Mouse (Mus musculus): ENCODE results near the gene Stk39. TPM values are rescaled to one million over a fixed set of nuclear protein-coding genes. Genes with fewer than 3 reads are reported as not detected.

Gene Stk39
- total RNA-seq, 4 experiments from 2014 or later, result 59.8 to 101 (median 73.8) TPM

DNA sequence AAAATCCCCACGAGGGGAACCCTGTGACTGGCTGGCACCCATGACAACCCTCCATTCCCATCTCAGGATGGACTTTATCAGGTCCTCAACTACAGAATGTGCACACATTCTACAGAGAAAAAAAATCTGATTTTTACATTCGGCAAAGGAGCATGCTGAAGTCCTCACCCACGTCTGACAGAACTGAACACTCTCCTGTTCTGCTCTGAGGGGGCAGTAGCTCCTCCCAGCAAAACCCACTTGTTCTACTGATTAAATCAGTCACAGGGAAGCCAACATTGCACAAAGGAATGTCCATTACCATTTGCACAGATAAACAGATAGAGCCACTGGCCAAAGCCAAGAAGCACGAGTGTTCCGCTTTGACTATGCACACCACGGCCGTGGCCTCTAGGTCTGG is 52.3 kb downstream of the Stk39 start:
- DNase-seq, result no peak

GRCm38 (mm10) chr2:68419165-68419564 is 52.9 kb downstream of the Stk39 start:
- DNase-seq, result no peak

DNA sequence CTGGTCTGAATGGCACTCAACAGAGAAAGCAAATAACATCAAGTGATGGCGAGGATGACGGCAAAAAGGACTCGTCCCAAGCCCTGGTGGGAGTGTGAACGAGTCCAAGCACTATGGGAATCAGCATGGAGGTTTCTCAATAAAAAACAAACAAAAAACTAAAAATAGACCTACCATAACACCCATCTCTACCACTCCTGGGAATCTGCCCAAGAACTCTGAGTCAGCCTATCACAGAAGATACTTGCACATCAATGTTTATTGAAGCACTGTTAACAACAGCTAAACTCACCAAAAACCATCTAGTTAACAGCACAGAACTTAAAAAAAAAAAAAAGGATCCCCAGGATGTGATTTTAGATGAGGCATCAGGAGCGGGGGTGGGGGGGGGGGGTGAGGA is 55.0 kb downstream of the Stk39 start:
- no peak for DNase-seq

DNA sequence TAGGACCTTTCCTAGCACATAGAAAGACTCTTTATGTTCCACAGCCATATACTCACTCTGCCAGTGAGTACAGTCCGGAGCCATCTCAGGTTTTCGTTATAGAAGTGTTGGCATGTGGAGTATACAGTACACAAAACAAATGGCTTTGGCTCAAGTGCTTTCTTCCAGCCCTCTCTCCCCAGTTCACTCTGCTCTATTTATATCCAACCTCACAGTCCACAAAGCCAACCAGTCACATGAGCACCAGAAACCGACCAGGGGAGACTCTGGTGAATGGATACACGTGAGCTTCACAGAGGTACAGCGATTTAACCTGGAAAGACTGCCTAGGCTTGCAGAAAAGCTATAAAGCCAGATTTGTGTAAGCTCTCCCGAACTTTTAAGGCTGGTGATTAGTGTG is 56.4 kb downstream of the Stk39 start:
- DNase-seq, result no peak

- no peak for DNase-seq
Measured at GRCm38 (mm10) chr2:68412149-68412548, 59.9 kb downstream of the Stk39 start.

DNA sequence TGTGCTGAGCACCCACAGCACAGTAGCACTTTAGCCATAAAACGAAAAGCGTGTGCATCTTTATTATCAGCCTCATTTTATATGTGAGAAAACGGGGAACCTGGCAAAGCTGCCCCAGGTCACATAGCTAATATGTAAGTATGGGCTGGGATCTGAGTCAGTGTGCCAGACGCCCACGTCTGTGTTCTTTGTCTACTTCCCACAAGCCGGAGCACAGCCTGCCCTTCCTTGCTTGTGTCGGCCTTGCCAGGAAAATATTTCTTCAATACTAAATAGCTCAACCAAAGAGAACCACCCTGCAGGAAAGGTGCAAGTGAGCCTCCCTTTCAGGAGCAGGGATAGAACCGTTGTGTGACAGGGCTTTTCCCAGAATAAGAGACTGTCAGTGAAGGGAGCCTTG is 60.9 kb downstream of the Stk39 start:
- DNase-seq, result no peak

DNA sequence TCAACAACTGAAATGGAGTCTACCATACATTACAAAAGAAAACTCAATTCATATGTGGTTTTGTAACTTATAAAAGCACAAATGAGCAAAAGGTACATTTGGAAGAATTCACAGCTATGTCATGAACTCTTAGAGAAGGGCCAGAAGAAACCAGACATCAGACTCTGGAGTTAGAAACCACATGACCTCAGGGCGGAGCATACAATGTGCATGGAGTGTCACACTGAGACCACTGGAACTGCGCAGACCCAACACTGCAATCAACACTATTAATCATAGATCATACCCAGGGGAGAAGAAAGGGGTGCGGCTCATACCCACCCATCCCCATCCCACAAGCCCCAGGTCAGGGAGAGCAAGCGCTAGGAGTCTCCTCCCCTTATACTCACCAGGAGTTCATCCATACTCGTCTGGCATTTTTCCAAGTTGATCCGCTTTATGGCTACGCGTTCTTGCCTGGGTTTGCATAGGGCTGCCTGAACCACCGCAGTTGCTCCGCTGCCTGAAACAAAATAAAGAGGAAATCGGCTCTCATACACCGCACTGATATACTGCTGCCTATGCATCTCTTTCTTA is 62.3 kb downstream of the Stk39 start:
- no peak for DNase-seq

DNA sequence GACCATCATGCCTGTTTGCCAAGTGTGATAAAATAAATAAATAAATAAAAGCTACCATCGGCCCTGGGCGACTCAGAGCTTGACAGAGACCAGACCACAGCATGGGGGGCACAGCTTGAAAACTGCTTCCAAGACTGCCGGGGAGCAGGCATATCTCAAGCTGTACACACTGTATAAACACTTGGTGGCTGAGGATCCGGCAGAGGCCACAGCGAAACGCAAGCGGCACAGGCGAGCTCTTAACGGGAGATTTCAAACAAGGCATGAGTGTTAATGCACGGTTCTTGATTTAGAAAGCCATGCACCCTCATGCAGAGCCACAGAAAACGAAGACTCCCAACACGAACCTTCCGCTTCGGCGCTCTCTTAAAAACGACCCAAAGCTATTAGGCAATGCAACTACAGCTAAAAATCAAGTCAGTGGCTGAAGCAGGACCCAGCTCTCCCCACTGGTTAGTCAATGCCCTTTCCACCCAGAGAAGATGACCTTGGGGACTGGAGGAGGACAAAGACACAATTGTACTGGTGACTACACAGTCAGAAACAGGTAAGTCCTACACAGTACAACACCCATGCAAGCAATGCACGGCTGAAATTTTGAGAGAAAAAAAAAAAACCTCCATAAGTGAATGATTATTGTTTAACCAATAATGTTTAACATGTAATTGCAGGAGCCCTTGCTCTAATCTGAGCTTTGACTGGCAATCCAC is 63.6 kb downstream of the Stk39 start:
- no peak for DNase-seq

DNA sequence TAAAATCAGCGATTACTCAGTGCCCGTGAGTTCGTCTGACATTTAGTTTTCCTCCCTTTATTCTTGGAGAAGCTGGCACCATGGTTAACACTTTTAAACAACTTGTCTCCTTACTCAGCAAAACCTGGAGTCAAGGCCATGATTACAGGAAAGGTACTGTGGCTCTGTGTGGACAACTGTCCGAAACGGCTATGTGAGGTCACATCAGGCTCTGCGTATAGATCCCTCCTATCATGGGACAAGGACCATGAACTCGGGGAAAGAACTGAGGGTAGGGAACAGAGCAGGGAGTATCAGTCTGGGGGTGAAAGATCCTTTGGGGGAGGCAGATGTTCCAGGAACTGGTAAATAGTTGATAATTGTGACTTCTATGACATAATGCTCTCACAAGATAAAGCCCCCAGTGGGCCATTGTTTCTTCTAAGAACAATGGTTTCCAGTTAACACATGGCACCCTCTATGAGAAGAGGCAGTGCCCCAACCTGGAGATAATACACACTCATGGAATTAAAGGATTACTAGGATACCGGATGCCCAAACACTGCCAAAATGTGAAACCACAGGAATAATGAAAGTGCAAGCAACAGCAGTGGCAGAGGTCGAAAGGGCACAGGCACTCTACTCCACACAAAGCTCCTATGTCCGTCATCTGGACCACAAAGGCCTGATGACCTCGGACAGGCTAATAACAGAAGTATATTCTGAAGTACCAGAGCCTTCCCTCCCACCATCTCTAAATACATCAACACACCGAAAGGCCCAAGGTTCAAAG is 64.7 kb downstream of the Stk39 start:
- no peak for DNase-seq

DNA sequence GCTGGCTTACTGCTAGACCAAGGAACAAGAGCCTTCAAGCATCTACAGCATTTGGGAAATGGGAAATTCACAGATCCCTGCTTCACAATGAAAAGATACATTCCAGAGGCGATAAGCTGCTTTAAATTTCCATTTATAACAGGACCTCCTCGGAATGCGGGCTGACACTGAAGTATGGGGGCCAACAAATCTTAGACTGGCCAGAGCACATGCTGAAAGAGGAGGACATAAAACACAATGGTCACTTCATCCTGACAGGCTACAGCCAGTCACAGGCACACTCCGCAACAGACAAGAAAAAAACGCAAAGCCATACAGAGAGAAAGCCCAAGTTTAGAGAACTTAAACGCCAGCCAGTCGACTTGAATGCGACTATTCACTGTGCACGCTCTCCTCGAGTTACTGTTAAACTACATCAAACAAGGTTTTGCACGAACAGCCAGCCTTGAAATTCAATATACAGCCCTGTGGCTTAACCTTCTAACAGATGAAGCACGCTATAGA is 65.4 kb downstream of the Stk39 start:
- no peak for DNase-seq

- no peak for DNase-seq
Measured at GRCm38 (mm10) chr2:68405163-68405715, 66.8 kb downstream of the Stk39 start.

DNA sequence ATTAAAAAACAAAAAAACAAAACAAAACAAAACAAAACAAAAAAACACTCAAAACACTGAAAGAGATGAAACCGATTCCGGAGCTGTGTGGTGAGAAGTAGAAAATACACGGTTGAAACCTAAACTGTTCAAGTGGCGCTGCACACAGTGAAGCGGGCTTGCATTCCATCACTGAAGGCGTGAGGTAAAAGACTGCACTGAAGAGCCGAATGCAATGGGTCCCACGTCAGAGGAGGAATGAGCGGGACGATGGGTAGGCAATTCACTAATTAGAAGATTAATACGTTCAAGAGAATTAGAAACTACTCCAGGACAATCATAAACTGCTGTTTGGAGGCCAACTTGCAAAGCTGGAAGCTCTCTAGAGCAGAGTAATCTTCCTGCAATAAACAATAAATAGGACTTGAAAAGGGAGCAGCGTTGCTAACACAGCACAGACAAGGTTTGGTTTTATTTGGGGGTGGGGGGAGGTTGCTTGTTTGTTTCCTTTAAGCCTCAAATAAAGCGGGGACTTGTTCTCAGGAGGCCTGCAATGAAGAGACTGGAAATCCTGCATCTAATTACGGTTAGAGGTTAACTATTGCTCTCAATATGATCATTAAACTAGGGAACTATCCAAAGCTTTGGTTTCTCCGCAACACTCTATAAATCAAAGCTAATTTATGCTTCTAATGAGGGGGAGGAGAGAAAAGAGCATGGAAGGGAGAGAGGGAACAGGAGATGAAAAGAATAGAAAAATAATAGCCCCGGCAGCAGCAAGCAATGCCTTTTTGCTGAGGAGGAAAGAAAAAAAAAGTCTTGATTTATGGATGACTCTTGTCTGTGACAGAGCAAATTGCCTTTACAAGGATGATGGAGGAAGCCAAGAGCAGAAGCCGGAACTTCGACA is 67.5 kb downstream of the Stk39 start:
- no peak for DNase-seq

GRCm38 (mm10) chr2:68393611-68394549 is 78.2 kb downstream of the Stk39 start:
- no peak for DNase-seq

- DNase-seq, result no peak
Measured at GRCm38 (mm10) chr2:68387824-68388582, 84.1 kb downstream of the Stk39 start.

DNA sequence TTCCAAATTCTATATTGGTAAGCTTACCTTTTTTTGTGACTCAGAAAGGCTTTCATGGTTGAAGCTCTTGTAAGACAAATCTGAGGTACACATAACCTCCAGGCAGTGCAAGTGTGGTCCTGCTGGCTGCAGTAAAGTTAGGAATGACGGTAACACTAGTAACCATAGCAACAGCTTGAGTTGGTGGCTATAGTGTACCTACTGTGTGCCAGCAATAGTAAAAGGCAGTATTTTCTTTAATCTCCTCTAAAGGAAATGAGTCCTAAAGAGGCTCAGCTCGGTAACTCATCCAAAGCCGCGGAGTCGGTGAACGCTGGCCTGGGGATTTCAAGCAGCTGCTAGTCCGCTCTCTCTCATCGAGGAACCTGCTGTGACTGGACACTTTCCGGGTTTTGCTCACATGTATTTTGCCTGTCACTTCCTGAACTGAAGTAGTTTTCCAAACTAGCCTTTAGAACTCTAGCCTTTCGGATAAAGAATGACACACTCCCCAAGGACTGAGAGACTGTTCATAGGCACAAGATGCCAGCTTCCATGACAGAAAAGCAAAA is 85.7 kb downstream of the Stk39 start:
- no peak for DNase-seq

- DNase-seq, result no peak
Measured at GRCm38 (mm10) chr2:68385654-68386312, 86.3 kb downstream of the Stk39 start.

DNA sequence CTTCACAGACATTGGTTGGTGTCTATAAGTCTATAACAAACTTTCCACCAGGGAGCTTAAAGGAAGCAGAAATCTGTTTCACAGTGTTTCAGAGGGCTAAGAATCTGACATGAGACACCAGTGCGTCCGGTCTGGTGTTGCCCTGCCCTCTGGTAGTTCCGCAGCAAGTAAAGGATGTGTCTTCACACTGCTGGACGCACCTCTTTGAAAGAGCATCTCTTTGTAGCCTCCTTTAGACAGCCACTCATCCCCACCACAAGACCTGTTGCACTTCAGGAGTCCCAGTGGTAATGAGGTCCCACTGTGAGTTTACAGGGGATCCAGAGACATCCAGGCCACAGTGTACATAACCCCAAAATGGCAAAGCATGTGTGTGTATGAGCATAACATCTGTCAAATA is 88.1 kb downstream of the Stk39 start:
- DNase-seq, result no peak

DNA sequence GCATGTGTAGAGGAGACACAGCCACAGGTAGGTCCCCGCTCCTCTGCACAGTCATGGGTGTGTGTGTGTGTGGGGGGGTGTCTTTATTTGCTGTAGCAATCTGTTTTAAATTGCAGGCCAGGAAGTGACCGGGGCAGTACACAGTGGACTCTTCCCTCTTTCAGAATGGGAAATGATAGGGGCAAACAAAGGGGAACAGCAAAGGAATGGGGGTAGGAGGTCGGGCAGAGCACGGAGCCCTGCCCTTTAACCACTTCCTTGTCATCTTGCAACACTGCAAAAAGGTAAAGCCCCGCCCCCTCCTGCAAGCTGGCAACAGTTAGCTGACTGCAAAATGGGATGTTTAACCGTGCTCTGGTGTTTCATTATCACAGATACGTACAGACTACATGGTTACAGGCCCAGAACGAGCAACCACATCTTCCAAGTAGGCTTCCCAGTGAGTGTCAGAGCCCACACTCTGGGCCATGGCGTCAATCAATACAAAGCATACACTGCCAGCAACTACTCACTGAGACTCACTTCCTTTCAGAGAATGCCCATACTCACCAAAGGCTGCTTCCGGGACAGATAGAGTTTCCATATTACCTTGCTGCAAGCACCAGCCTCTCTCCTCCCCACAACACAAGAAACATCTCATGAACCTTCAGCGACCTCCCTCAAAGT is 89.5 kb downstream of the Stk39 start:
- DNase-seq, result no peak

DNA sequence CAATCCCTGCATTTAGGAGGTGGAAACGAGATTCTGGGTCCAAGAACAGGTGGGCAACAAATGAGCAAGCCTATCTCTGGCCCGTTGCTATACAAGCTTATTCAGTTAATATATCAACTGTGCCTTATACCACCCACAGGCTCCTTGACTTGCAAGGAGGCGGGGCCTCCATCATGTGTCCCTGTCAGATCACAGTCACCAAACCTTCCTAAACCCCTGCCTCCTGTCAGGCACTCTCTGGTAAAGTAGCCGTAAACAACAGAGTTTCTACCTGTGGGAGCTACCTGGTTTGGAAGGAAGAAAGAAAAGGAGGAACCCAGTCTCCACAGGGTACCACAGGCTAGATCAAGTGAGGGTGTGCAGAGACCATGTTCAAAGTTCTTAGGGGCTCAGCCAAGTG is 90.2 kb downstream of the Stk39 start:
- DNase-seq, result no peak
